Mouse (Mus musculus) CD4-positive, CD25-positive, alpha-beta regulatory T cell, adult 2 months (primary cell): ENCODE measurements around the gene Irs1.

Source experiments
- DNase-seq: peaks from one replicate; pipeline ENCODE4 v3.0.0-alpha.2; 2012; ENCODE audit warnings: low read depth, low spot score

Gene Irs1

DNA sequence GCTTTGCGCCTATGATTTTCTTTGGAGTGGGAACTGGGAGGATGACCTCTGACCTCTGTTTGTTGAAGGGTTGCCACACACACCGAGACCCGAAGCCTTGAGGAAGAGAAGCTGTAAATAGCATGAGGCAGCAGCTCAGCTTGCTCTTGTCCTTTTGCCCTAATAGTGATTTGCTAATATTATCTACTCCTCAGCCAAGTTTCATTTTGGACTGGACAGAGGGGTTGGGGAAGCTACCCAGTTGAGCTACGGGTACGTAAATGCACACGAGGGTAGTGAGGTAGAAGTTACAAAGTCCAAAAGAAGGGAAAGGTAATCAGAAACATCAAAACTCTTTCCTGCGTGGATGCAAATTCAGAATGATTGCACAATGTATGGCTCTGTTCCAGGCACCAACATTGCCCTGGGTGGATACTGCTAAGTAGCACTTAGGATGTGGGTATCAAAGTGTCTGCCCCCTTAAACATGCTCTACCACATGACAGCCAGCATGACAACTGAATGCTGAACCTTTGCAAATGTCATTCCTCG is 107.2 kb downstream of the Irs1 start:
- DNase-seq: no peak
